In the genomic region with DNA sequence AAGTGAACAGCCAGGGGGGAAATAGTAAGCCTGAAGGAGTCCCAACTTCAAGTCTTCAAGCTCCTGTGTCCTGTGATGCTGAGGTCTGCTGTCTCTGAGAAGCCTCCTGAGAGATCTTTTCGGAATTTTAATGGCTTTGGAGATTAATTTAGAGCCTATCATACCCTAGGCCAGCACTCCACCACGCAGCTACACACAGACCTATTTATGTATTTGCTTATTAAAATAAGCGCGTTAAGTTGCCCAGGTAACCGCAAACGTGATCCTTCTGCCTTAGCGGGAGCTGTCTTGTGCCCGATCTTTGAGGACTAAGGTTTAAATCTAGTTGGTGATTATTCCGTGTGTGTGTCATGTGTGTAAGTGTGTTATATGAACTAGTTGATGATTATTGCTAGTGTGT, we compare ENCODE assay signal across 7 mouse cellular contexts. TPM values are rescaled to one million over a fixed set of nuclear protein-coding genes. Genes with fewer than 3 reads are reported as not detected.
DNase-seq lines count a peak whose midpoint lies in the region; ATAC-seq lines count a peak whose summit lies in the region.

No protein-coding gene starts in this region.

- 78% methylated on average over 9 of the region's 9 CpGs for WGBS in intestine, embryonic 14.5 days
- WGBS in intestine, embryonic 16.5 days = 72% methylated on average over 9 of the region's 9 CpGs
- 87% methylated on average over 9 of the region's 9 CpGs for WGBS in embryonic facial prominence, embryonic 10.5 days
- 80% methylated on average over 9 of the region's 9 CpGs for WGBS in hindbrain, embryonic 12.5 days
- 75% methylated on average over 9 of the region's 9 CpGs for WGBS in midbrain, embryonic 13.5 days

- H3K4me1 ChIP-seq in intestine, embryonic 14.5 days (replicated peaks; ENCODE audit: control insufficient read depth, insufficient read depth, low read length) = 0 out of 2 replicates have a peak, but pooled peaks cover 8% of the 10 kb centered on the region
- peaks cover 6% of the 10 kb centered on the region for H3K4me1 ChIP-seq in intestine, embryonic 16.5 days (ENCODE audit: control insufficient read depth, insufficient read depth, low read length)
- H3K4me1 ChIP-seq in embryonic facial prominence, embryonic 10.5 days = peaks cover 8% of the 10 kb centered on the region
- H3K4me1 ChIP-seq in hindbrain, embryonic 12.5 days = peaks cover 3% of the 10 kb centered on the region; the same call in 1 of the 2 replicates
- peaks cover 7% of the 10 kb centered on the region; the same call in 1 of the 2 replicates for H3K4me1 ChIP-seq in midbrain, embryonic 13.5 days (replicated peaks)

- peak overlapping the region; percentile 44 for H3K4me2 ChIP-seq in intestine, embryonic 14.5 days (ENCODE audit: low read length)
- H3K4me2 ChIP-seq in intestine, embryonic 16.5 days (ENCODE audit: low read depth, low read length) = no peak overlapping the region
- H3K4me2 ChIP-seq in hindbrain, embryonic 12.5 days (replicated peaks) = peak overlapping the region; percentile 59
- peak overlapping the region; percentile 58 for H3K4me2 ChIP-seq in midbrain, embryonic 13.5 days (replicated peaks)

- no peaks in the 10 kb centered on the region for H3K27me3 ChIP-seq in intestine, embryonic 14.5 days (replicated peaks; ENCODE audit: control insufficient read depth, insufficient read depth, low read length)
- no peaks in the 10 kb centered on the region for H3K27me3 ChIP-seq in intestine, embryonic 16.5 days (replicated peaks; ENCODE audit: control insufficient read depth, insufficient read depth, low read length)
- H3K27me3 ChIP-seq in embryonic facial prominence, embryonic 10.5 days (replicated peaks; ENCODE audit: low read depth, poor library complexity, severe bottlenecking) = no peaks in the 10 kb centered on the region
- no peaks in the 10 kb centered on the region for H3K27me3 ChIP-seq in hindbrain, embryonic 12.5 days
- H3K27me3 ChIP-seq in midbrain, embryonic 13.5 days = no peaks in the 10 kb centered on the region

- H3K27ac ChIP-seq in intestine, embryonic 14.5 days (ENCODE audit: low read depth) = no peak overlapping the region
- H3K27ac ChIP-seq in intestine, embryonic 16.5 days (ENCODE audit: low read length) = no peak overlapping the region
- no peak overlapping the region for H3K27ac ChIP-seq in embryonic facial prominence, embryonic 10.5 days (replicated peaks)
- H3K27ac ChIP-seq in hindbrain, embryonic 12.5 days = no peak overlapping the region
- no peak overlapping the region for H3K27ac ChIP-seq in midbrain, embryonic 13.5 days

- no peak overlapping the region for H3K4me3 ChIP-seq in intestine, embryonic 14.5 days (ENCODE audit: low read depth, low read length)
- no peak overlapping the region for H3K4me3 ChIP-seq in intestine, embryonic 16.5 days (ENCODE audit: low read length)
- peak overlapping the region; percentile 50 for H3K4me3 ChIP-seq in embryonic facial prominence, embryonic 10.5 days
- no peak overlapping the region for H3K4me3 ChIP-seq in hindbrain, embryonic 12.5 days
- peak overlapping the region; percentile 38; the same call in 1 of the 2 replicates for H3K4me3 ChIP-seq in midbrain, embryonic 13.5 days (replicated peaks)

- H3K9me3 ChIP-seq in intestine, embryonic 14.5 days (ENCODE audit: control insufficient read depth, low read length) = no peaks in the 10 kb centered on the region
- H3K9me3 ChIP-seq in intestine, embryonic 16.5 days (ENCODE audit: control insufficient read depth, low read length) = no peaks in the 10 kb centered on the region
- no peaks in the 10 kb centered on the region for H3K9me3 ChIP-seq in embryonic facial prominence, embryonic 10.5 days
- H3K9me3 ChIP-seq in hindbrain, embryonic 12.5 days (replicated peaks) = no peaks in the 10 kb centered on the region
- no peaks in the 10 kb centered on the region for H3K9me3 ChIP-seq in midbrain, embryonic 13.5 days

- no peak for DNase-seq in intestine, embryonic 14.5 days (ENCODE audit: low spot score)
- no peak for DNase-seq in embryonic facial prominence, embryonic 10.5 days (ENCODE audit: low spot score)
- DNase-seq in embryo, embryonic 10.5 days (ENCODE audit: low spot score) = no peak
- DNase-seq in ovary, postnatal 10 days (ENCODE audit: low spot score) = no peak

- no peak for ATAC-seq in intestine, embryonic 14.5 days (replicated peaks; ENCODE audit: low FRiP score, low TSS enrichment, low read depth)
- ATAC-seq in intestine, embryonic 16.5 days = no peak
- ATAC-seq in hindbrain, embryonic 12.5 days (ENCODE audit: low FRiP score) = no peak
- ATAC-seq in midbrain, embryonic 13.5 days = peak; percentile 30; the same call in 1 of the 2 replicates

- no peak overlapping the region for H3K9ac ChIP-seq in intestine, embryonic 14.5 days (ENCODE audit: low read length)
- no peak overlapping the region for H3K9ac ChIP-seq in intestine, embryonic 16.5 days (ENCODE audit: low read depth, low read length)
- no peak overlapping the region for H3K9ac ChIP-seq in hindbrain, embryonic 12.5 days
- H3K9ac ChIP-seq in midbrain, embryonic 13.5 days (replicated peaks) = no peak overlapping the region

- no peaks in the 10 kb centered on the region for H3K36me3 ChIP-seq in intestine, embryonic 14.5 days (ENCODE audit: control insufficient read depth, insufficient read depth, low read length)
- no peaks in the 10 kb centered on the region for H3K36me3 ChIP-seq in intestine, embryonic 16.5 days (ENCODE audit: control insufficient read depth, insufficient read depth, low read length)
- H3K36me3 ChIP-seq in embryonic facial prominence, embryonic 10.5 days (replicated peaks) = no peaks in the 10 kb centered on the region
- H3K36me3 ChIP-seq in hindbrain, embryonic 12.5 days = no peaks in the 10 kb centered on the region
- H3K36me3 ChIP-seq in midbrain, embryonic 13.5 days = no peaks in the 10 kb centered on the region

RNA-seq across cellular contexts. Expression of a gene that starts 23.7 kb away (rescaled TPM):
- polyA plus RNA-seq in intestine, embryonic 14.5 days (2014; fragmentation: Nextera tagmentation; extraction: Ambion mirVana) = 24.2 and 24.7 TPM in 2 replicates
- polyA plus RNA-seq in intestine, embryonic 16.5 days (2015; fragmentation: Nextera tagmentation; extraction: Ambion mirVana) = 12.6 and 16.4 TPM in 2 replicates
- polyA plus RNA-seq in embryonic facial prominence, embryonic 10.5 days (2016; fragmentation: Nextera tagmentation; extraction: Ambion mirVana) = 22.0 and 22.8 TPM in 2 replicates
- 43.4 and 45.9 TPM in 2 replicates for polyA plus RNA-seq in hindbrain, embryonic 12.5 days (2016; fragmentation: Nextera tagmentation; extraction: Ambion mirVana)
- 32.8 and 34.2 TPM in 2 replicates for polyA plus RNA-seq in midbrain, embryonic 13.5 days (2015; fragmentation: Nextera tagmentation; extraction: Ambion mirVana)

RNA-seq across cellular contexts. Expression of a gene that starts 43.4 kb away (rescaled TPM):
- polyA plus RNA-seq in intestine, embryonic 14.5 days (2014; fragmentation: Nextera tagmentation; extraction: Ambion mirVana) = 22.0 and 24.5 TPM in 2 replicates
- polyA plus RNA-seq in intestine, embryonic 16.5 days (2015; fragmentation: Nextera tagmentation; extraction: Ambion mirVana) = 19.8 and 20.1 TPM in 2 replicates
- polyA plus RNA-seq in embryonic facial prominence, embryonic 10.5 days (2016; fragmentation: Nextera tagmentation; extraction: Ambion mirVana) = 31.3 and 34.9 TPM in 2 replicates
- 51.0 and 52.6 TPM in 2 replicates for polyA plus RNA-seq in hindbrain, embryonic 12.5 days (2016; fragmentation: Nextera tagmentation; extraction: Ambion mirVana)
- polyA plus RNA-seq in midbrain, embryonic 13.5 days (2015; fragmentation: Nextera tagmentation; extraction: Ambion mirVana) = 45.0 and 49.5 TPM in 2 replicates

Comparison
In these comparisons a context has a peak if more than half of its experiments do, and no peak if none do; other contexts are left out.
1. H3K4me3 ChIP-seq: peak in embryonic facial prominence, embryonic 10.5 days (single experiment) and midbrain, embryonic 13.5 days (single experiment); none in intestine, embryonic 14.5 days (single experiment), intestine, embryonic 16.5 days (single experiment) and hindbrain, embryonic 12.5 days (single experiment).